Mouse (Mus musculus): ENCODE data around the gene Gm47841.

Gm47841 gene

DNA sequence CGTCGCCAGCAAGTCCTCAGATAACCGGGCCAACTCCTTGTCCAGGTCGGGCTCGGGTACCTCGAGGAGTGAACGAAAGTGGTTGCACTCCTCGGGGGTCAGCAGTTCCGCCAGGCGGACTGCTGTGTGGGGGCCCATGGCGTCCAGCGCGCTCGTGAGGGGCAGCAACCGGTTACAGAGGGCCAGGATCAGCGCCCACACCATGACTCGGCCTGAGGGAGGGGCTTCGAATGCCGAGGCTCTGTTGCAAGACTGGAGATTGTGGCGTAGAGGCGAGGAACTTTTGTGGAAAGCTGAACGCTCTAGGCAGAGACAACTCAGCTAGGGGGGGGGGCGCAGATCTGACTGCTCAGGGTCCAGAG lies at the start of gene Gm47841:
TSS of gene Gm47841 (minus strand) at position 204 of the 362 bp plus-strand sequence.
- DNase-seq: no peak

DNA sequence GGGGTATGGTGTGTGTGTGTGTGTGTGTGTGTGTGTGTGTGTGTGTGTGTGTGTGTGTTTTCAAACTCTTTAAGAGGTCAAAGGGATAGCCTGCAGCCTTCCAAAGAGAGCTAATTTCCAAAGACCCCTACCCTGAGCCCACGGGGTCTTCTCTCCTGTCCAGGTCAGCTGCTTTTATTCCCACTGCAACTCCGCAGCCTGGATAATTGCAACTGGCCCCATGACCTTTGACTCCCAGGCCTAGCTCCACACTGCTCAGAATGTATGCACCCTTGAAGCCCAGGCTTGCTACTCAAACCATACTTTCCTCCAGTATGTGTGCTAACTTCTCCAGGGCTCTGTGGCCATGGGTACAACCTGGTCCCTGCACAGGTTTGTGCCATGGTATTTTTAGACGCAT lies 48.2 kb upstream of the Gm47841 start:
- DNase-seq: no peak

DNA sequence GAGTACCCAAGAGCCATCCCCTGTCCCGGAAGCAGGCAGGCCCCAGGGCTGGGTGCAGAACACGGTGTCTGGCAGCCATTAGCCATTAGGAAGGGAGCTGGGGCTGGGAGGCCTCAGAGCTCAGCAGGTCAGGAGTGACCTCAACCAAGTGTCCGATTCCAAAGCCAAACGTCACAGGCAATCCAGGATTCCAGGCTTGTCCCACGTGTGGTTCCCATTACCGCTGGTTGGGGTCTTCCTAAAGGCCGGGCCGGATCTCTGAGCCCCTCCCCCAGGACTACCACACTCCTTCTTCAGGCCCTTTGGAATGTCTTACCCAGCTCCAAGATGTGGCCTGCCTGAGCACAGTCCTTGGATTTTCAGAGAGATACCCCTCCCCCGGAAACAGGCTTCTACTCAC lies 47.8 kb upstream of the Gm47841 start:
- DNase-seq: no peak

DNA sequence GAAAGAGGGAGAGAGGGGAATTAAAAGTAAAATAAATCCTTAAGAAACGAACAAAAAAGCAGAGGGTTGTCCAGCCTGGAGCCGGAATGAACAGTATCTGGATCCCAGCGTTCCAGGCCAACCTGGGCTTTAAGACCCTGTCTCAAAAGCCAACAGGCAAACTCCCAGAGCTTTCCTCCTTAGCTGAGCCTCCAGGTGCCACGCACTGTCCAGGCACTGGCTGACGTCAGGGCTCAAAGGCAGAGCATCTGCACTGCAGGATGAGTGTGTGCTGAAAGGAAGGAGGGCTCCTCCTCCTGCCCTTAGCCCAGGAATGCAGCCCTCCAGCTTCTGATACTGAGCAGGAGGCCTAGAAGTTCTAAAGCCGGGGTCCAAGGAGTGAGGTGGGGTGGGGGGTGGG lies 46.8 kb upstream of the Gm47841 start:
- no peak for DNase-seq

DNA sequence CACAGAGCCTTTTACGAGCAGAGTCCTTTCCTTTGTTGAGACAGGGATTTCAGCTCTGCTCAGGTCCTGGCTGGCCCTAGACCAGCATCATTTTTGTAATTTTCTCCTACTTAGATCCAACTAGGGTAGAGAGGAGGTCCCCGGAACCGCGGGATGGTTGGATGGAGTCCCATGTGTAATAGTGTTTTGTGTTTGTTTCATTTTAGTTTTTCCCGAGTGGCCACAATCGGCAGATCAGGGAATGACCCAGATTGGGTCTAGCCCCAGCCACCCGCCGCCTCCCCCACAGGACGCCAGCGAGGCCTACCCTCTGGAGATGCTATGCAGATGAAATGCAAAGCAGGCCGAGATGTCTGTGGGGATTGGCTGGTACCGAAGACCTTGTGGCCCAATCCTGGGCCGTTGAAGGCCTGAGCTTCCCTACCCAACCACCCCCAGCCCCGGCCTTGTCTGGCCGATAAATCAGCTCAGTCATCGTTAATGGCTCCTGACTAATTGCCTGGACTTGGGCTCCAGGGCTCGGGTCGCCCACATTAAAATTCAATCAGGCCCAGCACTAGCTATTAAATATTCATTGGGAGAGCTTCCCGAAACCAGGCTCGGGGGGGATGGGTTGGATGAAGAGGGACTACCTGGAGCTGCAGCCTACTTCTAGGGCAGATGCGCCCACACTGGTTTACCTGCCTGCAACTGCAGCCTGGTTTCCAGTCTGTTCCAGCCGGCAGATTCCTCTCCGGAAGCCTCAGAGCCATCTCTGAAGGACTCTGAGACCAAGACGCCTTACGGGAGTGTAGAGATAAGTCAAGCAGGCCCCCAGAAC lies 45.8 kb upstream of the Gm47841 start:
- no peak for DNase-seq

DNA sequence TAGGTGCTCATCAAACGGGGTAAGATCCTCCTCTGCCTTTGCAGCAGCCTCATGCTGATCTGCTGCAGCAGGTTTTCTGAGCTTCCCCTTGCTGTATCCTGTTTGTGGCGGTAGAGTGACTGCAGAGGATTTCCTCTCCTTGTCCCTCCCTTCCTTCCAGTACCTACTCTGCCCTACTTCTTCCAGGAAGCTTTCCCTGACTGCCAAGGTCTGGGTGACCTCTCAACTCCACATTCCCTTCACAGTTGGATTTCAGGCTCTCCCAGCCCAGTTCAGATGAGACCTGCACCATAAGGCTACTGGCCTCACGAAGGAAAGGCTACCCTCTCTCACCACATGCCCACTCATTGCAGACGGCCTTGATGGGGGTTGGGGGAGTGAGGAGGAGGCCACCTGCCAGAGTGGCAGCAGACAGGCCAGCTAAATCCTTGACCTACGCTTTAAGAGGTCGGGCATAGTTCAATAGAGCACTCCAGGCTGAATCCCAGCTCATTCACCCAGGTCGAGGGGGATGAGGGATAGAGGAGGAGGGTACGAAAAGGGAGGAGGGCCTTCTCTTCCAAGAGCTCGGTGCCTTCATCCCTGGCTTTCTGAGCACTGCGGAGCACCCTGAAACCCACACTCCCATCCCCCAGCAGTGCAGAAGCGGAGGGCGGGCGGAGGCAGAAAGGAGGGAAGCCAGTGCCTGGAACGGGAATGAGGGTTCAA lies 45.1 kb upstream of the Gm47841 start:
- no peak for DNase-seq

DNA sequence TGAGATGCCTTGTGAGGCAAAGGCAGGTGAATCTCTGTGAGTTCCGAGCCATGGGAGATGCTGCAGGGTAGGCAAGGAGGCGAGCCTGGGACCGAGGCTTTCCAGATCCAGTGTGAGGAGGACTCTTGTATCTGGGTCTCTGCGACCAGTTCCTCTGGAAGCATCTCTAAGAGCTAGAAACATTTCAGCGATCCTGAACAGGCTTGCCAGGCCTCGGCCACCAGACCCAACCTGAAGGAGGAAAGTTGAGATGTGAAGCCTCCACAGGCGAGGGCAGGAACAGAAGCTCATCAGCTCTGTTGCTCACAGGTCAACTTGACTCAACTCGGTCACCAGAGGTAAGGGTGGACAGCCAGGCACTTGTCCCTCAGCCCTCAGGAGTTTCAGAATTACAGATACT lies 44.4 kb upstream of the Gm47841 start:
- no peak for DNase-seq

DNA sequence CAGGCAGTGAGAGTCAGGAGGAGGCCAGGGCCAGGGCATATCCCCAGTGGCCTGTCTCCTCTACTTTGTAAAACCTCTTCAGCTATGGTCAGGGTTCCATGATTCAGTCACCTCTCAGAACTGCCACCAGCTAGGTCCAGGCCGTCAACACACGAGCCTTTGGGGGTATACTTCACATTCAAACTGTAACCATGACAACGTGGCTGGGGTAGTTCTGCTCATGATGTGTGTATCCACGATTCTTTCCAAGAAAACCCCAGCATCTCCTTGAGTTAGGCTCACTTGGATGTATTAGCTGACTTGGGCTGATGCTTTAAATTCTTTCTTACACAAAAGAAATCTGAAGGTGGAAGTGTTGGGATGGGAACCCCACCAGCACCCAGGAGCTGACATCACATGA lies 41.1 kb upstream of the Gm47841 start:
- no peak for DNase-seq

DNA sequence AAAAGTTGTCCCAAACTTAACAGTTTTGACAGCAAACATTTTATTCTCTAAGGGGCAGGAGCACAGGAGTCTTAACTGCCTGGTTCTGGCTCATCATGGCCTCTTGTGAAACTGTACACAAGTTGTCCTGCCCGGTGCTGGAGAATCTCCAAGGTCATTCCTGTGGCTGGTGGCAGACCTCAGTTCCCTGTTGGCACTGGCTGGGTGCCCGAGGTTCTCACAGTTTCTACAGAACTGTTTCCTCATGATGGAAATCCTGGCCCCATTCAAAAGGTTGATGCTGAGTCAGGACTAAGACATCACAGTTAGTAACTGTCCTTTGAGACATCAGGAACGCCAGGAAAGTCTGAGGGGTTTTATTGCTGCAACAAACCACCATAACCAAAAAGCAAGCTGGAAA lies 39.8 kb upstream of the Gm47841 start:
- DNase-seq: peak; percentile 82 to 87

DNA sequence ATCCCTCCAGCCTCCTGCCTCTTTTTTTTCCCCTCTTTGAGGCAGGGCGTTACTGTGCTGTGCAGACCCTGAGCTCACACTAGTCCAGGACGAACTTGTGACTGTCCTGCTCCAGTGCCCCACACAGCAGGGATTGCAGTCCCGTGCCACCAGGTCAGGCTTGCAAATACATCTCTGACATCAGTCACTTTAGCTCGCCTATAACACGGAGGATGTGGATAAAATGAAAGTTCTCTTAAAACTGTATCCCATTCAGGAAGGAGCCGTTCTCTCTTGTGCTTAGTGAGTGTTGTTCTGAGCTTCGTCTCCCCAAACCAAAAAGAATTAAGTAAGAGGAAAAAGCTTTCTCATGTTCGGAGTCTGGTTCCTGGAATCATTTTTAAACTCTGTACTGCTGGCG lies 39.3 kb upstream of the Gm47841 start:
- DNase-seq: no peak

DNA sequence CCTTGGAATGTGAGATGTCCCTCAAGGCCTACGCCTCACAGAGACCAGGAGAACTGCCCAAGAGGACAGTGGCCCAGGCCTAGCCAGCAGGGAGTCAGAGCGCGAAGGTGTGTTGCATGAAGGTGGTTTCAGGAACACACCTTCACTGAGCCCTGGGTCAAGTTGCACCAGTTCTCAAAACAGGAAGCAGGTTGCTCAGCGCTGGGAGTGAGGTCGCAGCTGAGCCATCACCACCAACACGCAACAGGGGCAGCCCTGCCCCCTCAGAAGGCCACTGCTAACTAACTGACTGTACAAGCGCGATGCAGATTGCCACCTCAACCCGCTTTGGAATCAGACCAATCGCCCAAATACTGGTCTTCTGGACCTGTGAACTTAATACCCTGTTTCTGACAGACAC lies 37.3 kb upstream of the Gm47841 start:
- DNase-seq: peak in 1 of 2 experiments; percentile 29

DNA sequence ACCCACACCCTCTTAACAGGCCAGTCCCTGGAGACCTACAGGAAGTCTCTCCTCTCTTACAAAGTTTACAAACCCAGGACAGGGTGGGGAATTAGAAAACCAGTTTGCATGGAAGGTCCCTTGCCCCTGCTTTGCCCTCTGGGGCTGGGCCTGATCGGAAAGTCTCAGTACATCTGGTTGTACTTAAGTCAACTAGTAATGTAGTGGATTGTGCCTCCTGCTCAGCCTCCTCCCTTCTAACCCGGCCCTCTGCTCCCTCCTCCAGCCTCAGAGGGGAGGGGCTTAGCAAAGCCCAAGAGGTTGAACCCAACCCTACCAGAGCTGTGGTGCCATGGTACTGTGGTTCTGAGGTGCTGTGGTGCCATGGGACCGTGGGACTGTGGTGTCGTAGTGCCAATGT lies 35.0 kb upstream of the Gm47841 start:
- DNase-seq: peak; percentile 31 to 57

DNA sequence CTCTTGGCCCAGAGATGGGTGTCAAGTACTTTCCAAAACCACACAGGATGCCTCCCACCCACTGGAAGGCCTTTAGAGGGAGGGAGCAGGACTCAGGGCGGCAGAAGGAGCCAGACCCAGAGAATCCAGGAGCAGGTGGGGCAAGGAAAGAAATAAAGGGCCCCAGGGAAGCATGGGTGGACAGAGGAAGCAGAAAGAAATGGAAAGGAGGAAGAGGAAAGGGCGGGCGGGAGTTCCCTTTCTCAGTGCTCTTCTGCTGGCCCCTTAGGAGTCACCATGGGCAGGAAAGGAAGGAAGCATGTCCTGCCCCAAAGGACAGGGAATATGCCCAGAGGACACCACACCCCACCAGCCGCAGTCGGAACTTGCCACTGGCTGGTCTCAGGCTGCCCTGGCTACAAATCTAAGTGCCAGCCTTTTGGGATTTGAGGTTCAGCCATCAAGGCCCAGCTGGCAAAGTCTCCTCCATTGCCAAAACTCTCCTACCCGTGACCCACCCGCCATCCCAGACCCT lies 33.9 kb upstream of the Gm47841 start:
- DNase-seq: peak in 1 of 2 experiments; percentile 29

DNA sequence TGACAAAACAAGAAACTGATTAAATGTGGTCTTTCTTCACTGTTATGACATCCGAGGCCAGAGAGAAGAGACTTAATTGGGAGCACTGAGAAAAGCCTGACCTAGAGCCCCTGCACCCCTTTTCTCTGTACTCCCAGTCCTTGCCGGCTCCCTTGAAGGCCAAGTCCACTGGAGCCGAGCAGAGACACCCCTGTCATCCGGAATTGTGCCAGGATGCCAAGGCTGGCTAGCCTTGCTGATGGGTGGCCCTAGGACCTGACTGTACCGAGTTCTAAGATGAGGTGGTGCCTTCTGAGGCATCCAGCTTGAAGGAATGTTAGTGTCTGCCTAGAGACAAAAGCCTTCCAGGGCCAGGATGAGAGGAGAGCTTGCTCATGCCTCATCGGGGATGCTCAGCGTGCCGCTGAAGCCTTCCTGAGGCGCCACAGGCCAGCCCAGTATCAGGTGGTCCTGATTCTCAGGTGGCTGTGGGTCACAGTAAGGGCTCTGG lies 32.9 kb upstream of the Gm47841 start:
- DNase-seq: no peak

DNA sequence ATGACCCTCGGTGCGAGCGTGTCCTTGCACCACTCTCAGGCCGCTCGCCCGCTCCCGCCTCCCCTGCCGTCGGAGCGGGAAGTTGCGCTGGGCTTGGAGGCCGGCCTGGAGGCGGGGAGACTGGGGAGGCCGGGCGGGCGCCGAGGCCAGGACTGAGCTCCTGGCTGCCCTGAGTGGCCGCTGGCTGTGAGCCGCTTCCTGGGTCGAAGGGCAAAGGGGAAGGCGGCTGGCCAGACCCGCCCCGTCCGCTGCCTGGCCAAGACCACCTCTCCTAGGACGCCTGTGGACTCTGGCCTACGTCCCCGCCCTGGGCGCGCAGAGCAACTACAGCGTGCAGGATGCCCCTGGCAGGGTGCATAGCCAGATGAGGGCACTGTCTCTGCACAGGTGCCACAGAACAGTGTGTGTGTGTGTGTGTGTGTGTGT lies 31.5 kb upstream of the Gm47841 start:
- DNase-seq: peak; percentile 92 to 94

DNA sequence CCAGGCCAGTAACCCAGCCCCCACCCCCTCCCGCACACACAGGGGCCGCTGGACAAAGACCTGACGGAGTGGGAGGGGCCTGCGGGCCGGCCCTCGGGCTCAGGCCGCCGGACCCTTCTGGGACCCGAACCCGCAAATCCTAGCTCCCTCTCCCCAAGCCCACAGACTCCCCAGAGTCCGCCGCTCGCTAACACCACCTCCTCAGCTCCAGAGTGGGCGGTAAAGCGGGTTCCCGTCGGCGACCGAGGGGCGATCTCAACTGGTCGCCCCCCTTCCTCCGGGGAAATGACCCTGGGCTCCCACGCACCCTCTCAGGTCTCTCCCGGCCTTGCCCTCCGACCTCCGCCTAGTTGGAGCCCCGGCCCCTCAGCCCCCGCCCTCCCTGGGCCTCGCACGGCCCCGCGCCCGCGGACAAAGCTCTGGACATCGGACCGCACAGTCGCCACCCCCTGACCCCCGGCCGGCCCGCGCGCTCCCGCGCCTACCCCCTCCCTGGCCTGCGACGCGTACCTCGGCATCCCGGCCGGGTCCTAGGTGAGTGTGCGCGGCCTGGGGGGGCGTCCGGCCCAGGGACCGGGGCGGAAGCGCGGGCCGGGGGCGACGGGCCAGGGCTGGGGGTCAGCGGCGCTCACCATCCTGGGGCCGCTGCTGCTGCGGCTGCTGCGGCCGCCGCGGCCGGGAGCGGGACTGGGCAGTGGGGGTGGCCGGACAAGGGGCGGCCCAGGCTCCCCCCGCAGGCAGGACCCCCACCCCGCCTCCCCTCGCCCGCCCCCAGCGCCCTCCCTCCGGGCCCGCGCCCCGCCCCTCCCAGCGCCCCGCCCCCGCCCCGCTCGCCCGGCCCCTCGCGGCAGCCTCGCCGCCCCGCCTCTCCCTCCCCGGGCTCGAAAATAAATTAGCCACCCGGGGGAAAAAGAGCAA lies 30.9 kb upstream of the Gm47841 start, which contains the start of gene Fignl2:
TSS of gene Fignl2 (minus strand) at position 755 of the 918 bp plus-strand sequence.
- DNase-seq: no peak

DNA sequence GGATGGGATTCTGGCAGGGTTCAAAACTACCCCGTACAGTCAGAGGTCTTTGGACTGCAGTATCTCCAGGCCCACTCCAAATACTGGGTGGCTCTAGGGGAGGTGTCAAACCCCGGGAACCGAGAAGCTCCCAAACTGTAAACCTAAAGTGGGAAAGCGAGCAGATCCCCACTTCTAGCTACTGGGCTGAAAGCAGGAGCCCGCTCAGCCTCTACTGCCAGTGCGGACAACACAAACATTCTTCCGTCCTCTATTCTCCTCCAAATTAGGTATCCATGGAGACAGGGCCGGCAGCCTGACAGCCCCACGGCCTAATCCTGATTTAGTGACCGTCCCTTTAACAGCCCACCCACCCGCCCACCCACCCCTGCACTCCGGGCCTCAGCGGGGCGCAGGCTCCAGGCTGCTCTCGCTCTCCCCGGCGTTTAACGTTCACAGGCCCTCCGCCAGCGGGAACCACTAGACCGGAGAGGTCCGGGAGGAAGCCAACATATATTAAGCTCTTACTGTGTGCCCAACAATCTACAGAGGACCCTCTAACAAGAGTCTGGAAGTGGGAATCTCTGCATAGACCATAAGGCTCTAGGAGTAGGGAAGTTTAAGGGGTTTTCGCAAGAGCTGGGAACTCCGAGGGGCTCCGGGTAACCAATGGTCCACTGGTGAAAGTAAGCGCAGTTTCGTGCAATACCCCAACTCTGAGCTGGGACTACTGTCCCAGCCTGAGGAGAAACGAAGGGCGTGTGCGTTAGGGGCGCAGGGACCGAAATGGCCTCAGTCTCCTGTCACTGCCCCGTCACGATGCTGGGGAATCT lies 30.0 kb upstream of the Gm47841 start:
- no peak for DNase-seq

DNA sequence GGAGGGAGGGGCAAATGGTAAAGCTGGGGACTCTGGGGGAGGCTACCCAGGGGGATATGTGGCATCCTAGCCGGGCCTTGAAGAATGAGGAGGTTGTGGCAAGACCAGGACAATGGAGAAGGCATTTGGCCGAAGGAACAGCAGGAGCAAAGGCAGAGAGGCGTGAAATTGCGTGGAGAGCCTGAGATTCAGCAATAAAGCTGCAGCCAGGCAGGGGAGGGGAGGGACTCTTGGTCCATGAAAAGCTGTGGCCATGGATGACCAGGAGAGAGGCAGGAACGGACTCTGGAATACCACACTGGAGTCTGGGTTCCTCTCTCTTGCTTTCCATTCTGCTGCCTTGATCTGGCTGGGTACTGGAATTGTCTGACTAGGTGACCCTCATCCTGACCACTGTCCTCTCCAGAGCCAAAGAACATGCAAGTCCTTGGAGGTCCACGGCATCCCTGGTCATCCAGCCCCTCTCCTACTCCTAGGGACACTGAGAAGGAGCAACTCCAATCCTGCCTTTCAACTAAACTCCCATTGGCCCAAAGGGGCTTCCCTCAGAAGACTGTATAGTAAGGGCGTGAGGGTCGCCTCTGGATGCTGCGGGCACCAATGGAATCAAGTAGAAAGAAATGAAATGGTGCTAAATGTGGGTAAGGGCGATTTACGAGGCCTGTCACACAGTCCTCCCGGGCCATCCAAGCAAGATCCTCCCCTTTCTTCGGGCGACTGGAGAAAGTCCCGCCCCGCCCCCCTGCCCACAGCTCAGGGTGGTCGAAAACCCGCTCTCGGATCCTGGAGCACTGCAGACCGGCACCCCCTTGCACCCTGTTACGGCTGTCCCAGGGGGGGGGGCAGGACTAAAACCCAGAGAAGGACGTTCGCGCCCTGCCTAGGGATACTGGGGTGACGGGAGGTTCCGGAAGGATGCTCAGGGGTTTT lies 29.1 kb upstream of the Gm47841 start:
- no peak for DNase-seq

DNA sequence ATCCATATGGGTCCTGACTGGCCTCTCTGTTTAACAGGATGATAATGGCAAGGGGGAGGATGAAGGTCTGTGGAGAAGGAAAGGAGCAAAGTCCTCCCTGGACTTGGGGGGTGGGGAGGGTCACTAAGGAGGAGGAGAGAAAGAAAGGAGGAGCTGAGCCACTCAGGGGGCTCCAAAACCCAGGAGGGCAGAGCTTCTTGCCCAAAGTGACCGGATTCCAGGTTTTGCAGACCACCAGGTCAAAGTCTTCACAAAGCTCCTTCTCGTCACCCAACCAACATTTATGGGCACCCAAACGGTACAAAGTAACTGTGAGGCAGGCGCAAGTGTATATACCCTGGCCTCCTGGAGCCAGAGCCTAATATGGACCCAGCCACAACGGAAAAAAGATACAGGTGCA lies 28.5 kb upstream of the Gm47841 start:
- DNase-seq: no peak

DNA sequence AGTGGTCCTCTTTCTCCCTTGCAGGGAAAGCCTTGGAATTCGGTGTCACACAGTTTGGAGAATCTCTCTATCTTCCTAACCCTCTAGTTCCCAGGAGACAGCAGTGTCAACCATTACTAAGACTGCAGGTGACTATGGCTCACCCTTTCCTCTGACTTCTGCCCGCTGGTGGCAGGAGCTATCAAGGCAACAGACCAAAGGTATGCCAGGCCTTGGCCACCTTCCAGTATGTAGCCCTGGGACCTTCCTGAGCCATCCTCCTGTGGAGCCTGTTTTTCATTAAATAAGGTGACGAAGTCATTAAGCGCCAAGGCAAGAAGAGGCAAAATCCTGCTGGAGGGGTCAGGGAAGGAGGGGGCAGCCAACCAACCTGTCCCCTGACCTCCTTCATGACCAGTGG lies 28.0 kb upstream of the Gm47841 start:
- no peak for DNase-seq

DNA sequence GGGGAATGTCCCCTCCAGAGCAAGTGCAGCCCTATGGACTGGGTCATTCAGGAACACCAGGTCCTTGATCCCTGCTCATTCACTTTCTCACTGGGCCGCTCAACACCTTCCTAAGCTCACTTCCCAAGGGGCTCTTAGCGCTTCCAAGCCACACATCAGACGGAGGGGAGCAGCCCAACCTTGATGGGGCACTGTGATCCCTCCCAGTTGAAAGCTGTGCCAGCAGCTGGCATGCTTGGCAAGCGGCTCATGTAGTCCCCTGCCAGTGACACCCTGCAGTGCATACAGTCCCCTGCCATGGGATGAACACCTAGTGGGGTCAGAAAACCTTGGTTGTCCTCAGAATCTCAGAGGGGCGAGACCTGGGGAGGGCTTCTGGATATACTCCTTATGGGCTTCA lies 26.9 kb upstream of the Gm47841 start:
- DNase-seq: no peak

All from lung, adult 18-20 months (tissue).